Mouse (Mus musculus): ENCODE results near the gene Mrpl35. TPM values are rescaled to one million over a fixed set of nuclear protein-coding genes. Genes with fewer than 3 reads are reported as not detected.

The Mrpl35 gene
- polyA plus RNA-seq (2012) = 0.70 and 1.1 TPM in 2 replicates

DNA sequence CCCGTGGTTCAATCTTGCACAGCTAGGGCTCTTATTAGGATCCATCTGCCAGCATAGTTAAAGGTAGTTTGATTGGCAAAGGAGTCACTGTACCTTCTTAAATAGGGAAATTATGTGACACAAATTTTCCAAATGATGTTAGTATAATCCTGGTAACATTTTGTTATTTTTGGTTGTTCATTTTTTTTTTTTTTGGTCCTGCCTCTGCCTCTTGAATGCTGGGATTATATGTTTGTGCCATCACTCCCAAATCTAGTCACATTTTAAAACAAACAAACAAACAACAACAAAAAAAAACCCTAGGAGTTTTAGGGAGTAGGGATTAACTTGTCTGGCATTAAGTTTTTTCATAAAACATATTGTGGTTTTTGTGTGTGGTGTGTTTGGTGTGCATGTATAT is at the start of gene Mrpl35:
TSS of gene Mrpl35 (minus strand) at position 101 of the 400 bp plus-strand sequence.
- TF ChIP-seq GATA1 (IDR thresholded peaks at IDR 0.05; ENCODE audit: low read length) = no peak

DNA sequence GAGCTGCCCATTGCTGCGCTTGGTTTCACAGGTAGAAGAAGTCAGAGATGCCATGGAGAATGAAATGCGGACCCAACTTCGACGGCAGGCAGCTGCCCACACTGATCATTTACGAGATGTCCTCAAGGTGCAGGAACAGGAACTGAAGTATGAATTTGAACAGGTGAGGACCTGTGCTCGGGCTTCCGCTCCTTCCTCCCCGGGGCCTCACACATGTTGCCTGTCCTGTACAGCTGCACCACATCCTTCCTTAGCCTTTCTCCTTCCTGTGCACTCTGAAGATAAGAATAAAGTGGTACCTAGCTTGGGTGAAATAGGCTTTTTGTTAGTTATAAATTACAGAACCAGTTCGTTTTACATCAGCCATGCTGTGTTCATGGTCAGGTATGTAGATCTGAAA is 44.6 kb upstream of the Mrpl35 start:
- TF ChIP-seq GATA1 (IDR thresholded peaks at IDR 0.05; ENCODE audit: low read length) = no peak

DNA sequence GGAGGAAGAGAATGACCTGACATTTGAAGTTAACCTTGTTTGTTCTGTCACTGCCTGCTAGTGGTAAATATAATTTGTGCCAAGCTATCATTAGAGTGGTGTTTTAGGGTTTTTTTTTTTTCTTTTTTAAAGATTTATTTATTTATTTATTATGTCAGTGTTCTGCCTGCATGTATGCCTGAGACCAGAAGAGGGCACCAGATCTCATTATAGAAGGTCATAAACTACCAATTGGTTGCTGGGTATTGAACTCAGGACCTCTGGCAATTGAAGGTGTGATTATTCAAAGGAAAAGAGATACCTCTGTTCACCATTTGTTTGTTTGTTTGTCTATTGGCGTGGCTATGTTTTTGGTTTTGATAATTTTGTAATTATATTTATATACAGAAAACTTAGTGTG is 42.0 kb upstream of the Mrpl35 start:
- no peak for TF ChIP-seq GATA1 (IDR thresholded peaks at IDR 0.05; ENCODE audit: low read length)

DNA sequence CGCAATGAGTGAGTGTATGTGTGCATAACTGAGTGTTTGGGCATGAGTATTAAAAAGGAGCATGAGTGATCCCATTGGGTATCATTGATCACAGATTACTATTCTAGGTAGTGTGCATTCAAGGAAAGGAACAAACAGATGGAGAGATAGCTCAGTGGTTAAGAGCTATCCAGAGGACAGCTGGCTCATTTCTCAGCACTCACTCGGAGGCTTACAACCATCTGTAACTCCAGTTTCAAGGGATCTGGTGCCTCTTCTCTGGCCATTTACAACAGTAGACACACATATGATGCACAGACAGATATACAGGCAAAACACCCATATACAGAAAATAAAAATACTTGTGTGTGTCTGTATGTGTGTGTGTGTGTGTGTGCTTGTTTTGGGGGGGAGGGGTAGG is 41.0 kb upstream of the Mrpl35 start:
- no peak for TF ChIP-seq GATA1 (IDR thresholded peaks at IDR 0.05; ENCODE audit: low read length)

DNA sequence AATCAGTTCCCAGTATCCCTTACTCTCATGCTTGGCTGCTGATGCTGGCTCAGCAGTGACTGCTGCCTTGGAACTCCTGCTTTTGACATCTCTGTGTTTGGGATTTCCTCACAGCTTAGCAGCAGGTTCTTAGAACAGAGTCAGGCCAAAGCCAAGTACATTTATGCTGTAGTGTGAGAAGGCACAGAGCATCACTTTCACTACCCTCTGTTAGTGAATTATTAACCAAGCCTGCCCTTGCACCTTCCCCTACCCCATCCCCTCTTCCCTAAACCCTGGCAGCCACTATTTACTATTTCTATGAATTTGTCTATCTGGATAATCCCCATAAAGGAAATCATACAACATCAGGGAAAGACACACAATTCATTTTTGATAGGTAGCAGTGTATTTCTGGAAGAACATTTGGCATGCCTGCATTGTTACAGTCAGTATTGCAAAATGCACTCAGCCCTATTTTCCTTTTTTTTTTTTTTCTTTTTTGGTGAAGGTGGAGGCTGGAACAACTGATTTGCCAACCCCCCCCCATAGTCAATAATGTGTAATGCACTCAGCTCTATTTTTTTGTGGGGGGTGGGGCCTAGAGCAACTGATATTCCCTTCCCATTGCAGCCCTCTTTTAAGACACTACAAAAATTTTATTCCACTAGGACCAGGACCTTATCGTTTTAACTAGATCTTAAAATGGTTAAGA is 14.0 kb upstream of the Mrpl35 start:
- TF ChIP-seq GATA1 (IDR thresholded peaks at IDR 0.05; ENCODE audit: low read length) = no peak

DNA sequence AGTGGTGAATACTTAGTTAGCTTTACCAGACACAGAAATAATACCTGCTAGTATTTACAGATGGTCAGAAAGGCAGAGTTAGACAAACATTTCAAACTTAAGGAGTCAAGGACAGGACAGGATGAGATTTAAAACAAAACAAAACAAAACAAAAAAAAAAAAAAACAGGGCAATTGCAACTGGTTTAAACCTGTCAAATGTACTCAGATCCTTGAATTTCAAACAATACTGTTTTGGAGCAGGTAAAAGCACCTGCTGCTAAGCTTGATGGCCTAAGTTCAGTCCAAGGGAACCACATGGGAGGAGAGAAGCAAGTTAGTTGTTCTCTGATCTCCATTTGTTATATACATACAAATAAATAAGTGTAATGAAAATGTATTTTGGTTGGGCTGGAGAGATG is 13.0 kb upstream of the Mrpl35 start:
- no peak for TF ChIP-seq GATA1 (IDR thresholded peaks at IDR 0.05; ENCODE audit: low read length)

DNA sequence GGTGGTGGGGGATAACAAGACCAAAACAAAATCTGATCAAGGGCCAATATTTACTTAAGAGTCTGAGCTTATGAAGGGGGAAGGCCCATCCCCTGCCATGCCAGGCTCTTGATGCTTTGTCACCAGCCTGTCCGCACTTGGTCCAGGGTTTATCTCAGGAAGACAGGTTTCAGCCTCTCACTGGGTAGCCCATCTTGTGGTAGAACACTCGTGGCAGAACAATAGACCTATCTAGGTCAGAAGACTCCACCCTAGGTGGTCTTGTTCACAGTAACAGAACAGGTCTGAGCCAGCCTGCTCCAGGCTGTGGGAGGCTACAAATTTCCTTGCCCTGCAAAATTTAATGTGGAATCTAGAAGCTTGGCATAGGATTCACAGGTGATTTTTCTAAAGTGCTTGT is 10.0 kb upstream of the Mrpl35 start:
- TF ChIP-seq GATA1 (IDR thresholded peaks at IDR 0.05; ENCODE audit: low read length) = no peak

DNA sequence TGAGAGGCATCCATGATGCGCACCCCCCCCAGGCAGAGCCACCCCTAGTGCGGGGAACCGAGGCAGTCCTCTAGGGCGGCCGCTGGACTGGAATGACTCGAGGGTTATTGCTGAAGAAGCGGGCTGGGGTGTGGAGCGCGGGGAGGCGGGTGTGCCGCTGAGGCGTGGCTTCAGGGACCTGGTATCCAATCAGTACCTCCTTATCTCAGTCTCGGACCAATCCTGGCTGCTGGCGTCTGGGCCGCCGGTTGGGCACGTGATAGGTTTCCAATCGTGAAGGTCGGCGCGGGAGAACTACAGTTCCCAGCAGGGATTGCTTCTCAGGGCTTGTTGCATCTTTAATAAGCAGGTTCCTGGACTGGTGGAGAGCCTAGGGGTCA is 4.8 kb upstream of the Mrpl35 start:
- no peak for TF ChIP-seq GATA1 (IDR thresholded peaks at IDR 0.05; ENCODE audit: low read length)

DNA sequence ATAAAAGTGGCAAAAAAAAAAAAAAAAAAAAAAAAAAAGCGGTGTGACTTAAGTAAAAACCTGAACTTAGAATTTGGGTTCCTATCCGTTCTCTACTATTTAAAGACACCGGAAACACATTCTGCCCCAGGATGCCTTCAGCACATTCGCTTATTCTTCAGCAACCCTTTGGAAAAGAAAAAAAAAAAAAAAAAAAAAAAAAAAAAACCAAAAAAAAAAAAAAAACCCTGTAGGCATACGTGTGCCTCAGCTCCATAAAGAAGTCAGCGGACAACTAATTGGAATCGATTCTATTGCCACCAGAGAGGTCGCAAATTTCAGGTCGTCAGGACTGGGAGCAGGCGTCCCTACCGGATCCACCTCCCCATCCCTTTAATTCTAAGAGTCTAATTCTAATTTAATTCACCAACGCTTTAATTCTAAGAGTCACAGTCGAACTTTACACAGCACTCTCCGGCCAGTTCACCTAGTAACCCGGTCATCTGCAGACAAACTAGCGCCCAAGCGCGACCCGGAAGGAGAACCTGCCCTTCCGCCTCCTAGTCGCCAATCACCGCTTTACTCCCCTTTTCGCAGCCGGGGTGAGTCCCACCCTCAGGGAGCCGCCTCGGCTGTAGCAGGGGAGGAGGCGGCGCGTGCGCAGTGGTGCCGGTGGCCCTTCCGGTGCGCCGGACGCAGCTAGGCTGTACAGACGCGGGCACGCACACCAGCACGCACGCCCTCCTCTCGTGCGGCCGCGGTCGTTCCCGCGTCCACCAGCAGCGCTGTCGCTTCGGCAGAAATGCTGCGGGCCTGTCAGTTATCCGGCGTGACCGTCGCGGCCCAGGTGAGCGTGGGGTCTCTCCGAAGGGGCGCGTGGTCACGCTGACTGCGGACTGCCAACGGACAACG is 4.2 kb upstream of the Mrpl35 start, which contains the start of gene Immt:
TSS of gene Immt (plus strand) at position 642 of the 891 bp plus-strand sequence.
- no peak for TF ChIP-seq GATA1 (IDR thresholded peaks at IDR 0.05; ENCODE audit: low read length)

DNA sequence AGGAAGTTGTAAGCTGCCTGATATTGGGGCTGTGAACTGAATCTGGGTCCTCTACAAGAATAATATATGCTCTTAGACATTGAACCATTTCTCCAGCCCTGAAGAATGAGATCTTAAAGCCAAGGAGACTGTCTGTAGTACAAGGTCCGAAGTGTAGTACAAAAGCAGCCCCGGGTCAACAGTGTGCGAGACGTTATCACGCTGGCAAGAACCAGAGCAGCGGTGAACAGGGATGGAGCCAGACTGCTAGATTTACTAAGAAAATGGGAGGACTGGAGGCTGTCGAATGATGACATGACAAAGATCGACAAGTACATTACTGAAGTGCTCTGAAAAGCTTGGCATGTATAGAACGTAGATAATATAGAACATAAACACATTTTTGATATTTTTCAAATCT is 3.0 kb upstream of the Mrpl35 start:
- TF ChIP-seq GATA1 (IDR thresholded peaks at IDR 0.05; ENCODE audit: low read length) = no peak

DNA sequence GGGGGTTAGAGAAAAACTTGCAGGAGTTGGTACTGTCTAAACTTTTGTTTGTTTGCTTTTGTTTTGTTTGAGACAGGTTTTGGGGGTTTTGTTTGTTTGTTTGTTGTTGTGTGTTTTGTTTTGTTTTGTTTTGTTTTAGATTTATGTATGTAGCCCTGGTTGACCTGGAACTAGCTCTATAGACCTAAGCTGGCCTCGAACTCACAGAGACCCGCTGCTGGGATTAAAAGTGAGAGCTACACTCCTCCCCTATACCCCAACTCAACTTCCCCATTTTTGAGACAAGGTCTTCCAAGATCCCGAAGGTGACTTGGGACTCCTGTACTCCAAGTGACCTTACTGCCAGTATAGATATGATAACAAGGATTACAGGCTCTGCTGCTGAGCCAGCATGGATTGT is 2.8 kb downstream of the Mrpl35 start:
- no peak for TF ChIP-seq GATA1 (IDR thresholded peaks at IDR 0.05; ENCODE audit: low read length)

DNA sequence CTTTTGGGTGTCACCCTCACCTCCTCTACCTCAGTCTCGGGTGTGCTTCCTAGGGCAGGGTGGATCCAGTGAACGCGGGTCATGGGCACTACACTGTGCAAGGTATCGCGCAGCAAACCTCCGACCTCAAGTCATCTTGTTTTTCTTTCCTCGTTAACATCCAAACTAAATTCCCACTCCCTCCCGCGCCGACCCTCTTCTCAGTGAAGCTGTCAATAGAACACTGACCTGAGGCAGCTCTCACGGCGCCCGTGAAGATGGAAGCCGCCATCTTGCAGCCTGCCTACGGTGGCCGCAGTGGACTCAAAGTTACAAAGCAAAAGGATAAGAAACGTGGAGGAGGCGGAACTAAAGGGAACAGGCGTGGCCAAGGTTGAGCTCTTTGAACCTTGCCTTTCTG is 3.3 kb downstream of the Mrpl35 start:
- TF ChIP-seq GATA1 (IDR thresholded peaks at IDR 0.05; ENCODE audit: low read length) = no peak

DNA sequence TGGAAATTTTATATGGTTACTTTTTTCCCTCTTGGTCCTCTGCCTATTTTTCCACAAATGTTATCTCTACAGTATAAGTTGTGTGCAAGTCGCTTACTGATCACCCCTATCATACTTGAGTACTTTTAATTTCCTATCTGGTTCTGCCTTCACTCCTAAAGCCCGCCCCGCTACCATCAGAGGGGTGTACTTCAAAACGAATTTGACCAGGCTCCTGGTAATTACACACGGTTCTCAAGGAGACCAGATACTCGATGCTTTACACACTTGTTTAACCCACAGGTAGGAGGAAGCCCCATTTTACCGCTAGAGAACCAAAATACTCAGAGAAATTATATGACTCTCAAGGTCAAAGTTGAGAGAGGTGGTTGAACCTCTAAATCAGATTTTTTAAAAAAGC is 3.7 kb downstream of the Mrpl35 start:
- TF ChIP-seq GATA1 (IDR thresholded peaks at IDR 0.05; ENCODE audit: low read length) = no peak

DNA sequence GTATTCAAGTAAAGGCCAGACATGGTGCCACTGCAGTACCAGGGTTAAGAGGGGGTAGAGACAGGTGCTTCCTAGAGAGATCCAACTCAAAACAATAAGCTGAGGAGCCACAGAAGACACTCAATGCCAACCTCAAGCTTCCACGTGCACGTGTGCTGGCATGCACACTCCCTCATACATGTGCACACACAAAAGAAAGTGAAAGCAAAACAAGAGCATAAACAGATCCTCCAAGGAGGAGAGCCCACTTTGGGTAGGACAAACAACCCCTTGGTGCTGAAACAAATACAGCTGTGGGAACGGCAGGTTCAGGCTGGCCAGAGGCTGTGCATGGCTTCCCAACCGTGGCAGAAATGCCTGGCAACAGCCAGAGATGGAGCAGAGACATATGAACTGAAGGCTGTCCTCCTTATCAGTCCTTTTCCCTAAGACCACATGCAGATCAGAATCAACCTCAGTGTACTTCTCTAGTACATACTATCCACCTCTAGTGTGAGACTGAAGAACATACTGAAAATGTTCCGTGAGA is 6.9 kb downstream of the Mrpl35 start:
- TF ChIP-seq GATA1 (IDR thresholded peaks at IDR 0.05; ENCODE audit: low read length) = no peak

DNA sequence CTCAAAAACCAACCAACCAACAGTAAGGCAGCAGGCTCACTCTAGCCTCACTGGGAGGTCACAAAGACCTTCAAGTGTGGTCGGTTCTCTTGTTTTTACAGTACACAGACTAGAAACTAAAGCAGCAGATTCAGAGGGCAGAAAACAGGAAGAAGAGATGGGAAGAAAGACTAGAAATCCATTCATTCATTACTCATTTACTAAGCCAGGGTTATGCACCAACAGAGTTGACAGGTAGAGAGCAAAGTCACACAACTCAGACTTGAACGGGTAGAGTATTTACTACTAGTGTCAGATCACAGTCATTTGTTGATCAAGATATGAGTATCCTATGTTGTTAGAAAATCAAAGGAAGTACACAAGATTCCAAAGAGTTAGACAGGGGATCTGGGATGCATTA is 13.9 kb downstream of the Mrpl35 start:
- TF ChIP-seq GATA1 (IDR thresholded peaks at IDR 0.05; ENCODE audit: low read length) = no peak

DNA sequence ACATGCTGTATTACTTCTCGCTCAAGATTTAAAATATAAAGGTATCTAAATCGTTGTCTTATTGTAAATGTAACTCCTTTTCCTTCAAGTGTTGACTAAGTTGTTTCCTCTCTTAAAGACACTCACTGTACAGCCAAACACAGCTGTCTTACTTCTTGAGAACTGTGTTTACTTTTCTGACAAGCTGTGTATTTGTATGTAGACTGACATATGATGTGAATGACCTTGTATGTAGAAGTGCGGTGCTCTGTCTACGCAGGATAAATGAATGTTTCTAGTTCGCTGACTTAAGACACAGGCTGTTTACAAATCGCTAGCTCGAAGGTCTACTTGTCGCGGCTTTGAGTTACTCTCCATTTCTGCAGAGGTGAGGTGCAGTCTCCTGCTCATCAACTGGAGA is 16.9 kb downstream of the Mrpl35 start:
- TF ChIP-seq GATA1 (IDR thresholded peaks at IDR 0.05; ENCODE audit: low read length) = no peak

DNA sequence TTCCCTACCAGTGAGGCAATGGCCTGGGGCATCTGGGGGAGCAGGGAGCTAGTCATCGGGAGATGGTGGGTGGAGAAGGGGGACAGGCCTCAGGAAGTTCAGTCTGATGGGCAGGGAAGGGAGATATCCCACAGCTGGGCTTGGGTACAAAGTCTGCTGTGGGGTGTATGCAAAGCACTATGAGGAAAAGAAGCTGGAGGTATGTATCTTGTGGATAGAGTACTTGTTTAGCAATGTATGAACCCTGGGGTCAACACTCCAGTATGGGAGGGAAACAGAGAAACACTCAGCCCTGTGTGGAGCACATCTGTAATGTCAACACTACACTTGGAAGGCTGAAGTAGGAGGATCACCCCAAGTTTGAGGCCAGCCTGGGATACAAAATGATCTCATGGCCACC is 20.1 kb downstream of the Mrpl35 start:
- TF ChIP-seq GATA1 (IDR thresholded peaks at IDR 0.05; ENCODE audit: low read length) = no peak
